Mouse (Mus musculus) layer of hippocampus, adult 11-12 months (tissue): ENCODE measurements around the gene Eri2.
A peak's percentile ranks its signal among the peaks of the same experiment; 100 is the strongest.

Experiments
- DNase-seq: peaks from one replicate; pipeline ENCODE4 v3.0.0; 2022; ENCODE audit warnings: low spot score

The Eri2 gene

DNA sequence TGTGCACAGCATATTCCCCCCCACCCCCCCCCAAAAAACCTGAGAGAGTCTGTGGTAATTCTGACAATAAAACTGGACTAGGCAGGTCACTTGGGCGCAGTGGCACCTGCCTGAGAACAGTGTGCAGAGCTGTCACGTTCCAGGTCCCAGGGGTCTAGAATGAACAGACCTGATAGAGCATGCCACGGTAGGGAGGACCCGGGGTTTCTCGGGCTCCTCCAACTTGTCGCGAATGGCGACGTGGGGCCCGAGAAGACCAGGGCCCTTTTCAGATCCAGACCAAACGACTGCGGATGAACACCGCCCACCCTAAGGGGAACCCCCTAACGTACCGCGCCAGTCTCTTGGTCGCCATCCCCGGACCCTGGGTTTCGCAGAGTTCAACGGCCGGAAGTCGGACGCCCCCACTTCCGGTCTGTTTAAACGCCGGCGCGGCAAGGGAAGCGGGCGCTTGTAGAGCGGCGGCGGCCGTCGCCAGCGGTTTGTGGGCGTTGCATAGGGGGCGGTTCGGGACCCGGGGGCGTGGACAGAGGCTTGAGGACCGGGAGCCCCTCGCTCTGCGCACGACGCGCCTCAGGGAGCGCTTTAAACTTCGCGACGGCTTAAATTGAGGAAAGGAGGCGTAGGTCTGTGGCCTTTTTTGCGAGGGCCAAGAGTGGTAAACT lies at the start of gene Eri2, which contains the start of gene Rexo5:
Gene Eri2, minus strand, starts transcription at position 473 of the 665 bp plus-strand sequence.
Gene Rexo5, plus strand, starts transcription at position 421 of the 665 bp plus-strand sequence.
- DNase-seq, result peak; percentile 69

- no peak for DNase-seq
Measured at GRCm38 (mm10) chr7:119841820-119842449, 48.1 kb upstream of the Eri2 start.

GRCm38 (mm10) chr7:119835996-119836777 lies 42.3 kb upstream of the Eri2 start:
- DNase-seq, result no peak

DNA sequence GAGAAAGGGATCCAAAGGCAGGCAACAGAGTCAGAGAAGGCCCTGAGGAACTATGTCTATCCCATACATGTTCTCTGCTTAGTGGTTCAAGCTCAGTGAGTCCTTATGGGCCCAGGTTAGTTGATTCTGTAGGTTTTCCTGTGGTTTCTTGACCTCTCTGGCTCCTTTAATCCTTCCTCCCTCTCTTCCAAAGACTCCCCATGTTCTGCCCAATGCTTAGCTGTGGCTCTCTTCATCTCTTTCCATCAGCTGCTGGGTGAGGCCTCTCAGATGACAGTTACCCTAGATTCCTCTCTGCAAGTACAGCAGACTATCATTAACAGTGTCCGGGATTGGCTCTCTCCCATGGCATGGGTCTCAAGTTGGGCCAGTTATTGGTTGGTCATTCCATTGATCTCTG lies 41.5 kb upstream of the Eri2 start:
- DNase-seq, result no peak

DNA sequence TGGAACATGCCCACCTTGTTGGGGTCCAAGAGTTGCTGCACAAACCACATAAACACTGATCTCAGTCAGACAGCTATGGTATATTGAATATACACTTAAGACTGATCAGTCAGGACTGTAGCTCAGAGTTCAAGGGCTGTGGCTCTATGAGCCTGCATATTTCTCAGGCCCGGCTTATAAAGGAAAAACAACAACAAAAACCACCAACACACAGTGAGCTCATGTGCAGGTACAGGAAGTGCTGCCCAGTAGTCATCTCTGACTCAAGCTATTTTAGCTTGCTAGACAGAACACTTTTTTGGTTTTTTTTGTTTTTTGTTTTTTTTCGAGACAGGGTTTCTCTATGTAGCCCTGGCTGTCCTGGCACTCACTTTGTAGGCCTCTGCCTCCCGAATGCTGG lies 14.9 kb upstream of the Eri2 start:
- DNase-seq, result no peak

GRCm38 (mm10) chr7:119807396-119807795 lies 13.5 kb upstream of the Eri2 start:
- no peak for DNase-seq

DNA sequence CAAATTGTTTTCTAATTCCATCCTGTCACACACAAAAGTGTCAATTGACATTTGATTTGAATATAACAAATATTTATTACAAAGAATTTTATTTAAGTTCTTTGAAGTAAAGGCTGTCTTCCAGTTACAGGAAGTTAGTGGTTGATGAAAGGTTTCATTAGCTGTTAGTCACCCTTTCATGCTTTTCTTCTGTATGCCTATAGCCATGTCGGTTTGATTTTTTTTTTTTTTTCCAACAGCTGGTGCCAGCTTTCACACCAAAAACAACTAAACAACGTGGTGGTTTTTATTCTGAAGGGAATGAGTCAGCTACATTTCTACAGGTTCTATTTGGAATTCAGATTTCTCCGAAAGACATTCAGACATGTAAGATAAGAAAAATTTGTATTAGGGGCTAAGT lies 7.1 kb upstream of the Eri2 start:
- no peak for DNase-seq

DNA sequence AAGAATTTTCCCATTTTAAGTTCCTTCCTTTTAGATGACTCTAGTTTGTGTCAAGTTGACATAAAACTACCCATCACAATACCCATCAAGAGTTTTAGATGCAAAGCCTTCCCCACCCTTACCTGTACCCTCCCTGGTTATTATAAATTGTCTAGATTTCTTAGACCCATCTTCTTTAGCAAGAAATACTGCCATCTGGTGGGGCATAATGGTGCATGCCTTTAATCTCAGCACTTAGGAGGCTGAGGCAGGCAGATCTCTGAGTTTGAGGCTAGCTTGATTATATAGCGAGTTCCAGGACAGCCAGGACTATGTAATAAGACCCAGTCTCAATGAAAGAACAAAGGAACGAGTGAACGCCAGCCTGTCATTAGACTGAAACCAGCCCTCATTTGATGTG lies 6.6 kb upstream of the Eri2 start:
- DNase-seq, result no peak

- no peak for DNase-seq
Measured at GRCm38 (mm10) chr7:119795311-119795710, 1.5 kb upstream of the Eri2 start.

- DNase-seq, result no peak
Measured at GRCm38 (mm10) chr7:119794251-119794638, 387 bp upstream of the Eri2 start.

GRCm38 (mm10) chr7:119789024-119789423 lies 4.8 kb downstream of the Eri2 start:
- no peak for DNase-seq

DNA sequence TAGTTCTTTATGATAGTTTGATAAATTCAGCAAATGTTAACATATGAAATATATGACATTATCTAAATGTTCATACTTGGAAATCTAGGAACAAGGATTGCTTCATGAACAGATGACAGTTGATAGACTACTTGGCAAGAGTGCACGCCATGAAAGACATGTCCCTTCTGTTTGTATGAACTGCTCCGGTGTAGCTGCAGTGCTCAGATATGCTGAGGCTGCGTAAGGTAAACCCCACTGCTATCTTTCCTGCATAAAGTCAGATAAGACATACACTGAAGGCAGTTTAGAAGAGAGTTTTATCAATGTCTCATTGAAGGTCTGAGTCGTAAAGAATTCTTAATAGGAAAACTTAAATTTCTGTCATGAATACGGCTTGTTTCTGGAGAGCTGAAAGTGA lies 8.9 kb downstream of the Eri2 start:
- no peak for DNase-seq

DNA sequence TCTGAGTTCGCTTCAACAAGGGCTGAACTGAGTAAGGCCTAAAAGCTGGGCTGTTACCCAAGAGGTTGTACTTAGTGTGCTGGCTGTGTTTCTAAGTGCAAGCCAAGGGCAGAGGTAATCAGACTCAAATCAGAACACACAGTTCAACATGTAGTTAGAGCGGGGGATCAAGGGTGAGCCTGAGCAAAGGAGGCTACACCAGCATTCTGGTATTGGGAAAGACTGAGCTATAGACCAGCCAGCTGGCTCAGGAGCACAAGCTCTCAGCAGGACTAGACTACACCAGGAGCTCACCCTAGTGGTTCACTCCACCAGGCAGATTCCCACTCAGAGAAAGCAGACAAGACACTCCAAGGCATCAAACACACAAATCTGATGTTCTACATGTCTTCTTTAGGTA lies 10.4 kb downstream of the Eri2 start:
- DNase-seq, result no peak

DNA sequence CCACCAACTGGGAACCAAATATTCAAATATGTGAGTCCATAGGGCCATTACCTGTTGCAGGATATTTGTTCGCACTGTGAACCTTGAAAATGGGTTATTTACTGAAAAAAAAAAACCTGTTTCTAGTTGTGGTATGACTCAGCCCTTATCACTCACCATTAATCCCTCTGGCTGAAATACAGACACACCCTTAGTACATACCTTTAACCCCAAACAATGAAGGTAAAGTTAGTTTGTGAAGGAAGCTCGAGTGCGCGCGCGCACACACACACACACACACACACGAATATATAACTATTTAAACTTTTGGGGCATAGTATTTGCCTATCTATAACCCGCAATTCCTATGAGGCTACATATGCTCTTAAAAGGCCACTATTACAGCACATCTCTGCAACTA lies 24.0 kb downstream of the Eri2 start:
- DNase-seq, result no peak

DNA sequence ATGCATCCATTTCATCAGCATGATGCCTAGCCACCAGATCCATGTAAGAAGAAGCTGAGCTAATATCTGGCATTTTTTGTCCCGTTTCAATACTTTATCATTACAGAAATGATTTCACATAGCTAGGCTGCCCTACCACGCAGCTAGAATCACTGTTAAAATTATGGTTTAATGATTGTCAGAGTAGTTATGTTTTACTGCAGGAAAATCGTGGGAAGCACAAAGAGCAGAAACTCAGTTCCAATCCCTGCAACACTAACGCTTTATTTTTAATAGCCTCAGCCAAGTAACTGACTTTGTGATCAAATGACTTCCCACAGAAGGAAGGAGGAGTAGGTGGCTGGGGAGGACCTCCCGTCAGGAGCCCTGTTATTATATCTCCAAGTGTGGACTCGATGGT lies 26.9 kb downstream of the Eri2 start:
- DNase-seq, result no peak

- no peak for DNase-seq
Measured at GRCm38 (mm10) chr7:119764377-119764776, 29.5 kb downstream of the Eri2 start.

DNA sequence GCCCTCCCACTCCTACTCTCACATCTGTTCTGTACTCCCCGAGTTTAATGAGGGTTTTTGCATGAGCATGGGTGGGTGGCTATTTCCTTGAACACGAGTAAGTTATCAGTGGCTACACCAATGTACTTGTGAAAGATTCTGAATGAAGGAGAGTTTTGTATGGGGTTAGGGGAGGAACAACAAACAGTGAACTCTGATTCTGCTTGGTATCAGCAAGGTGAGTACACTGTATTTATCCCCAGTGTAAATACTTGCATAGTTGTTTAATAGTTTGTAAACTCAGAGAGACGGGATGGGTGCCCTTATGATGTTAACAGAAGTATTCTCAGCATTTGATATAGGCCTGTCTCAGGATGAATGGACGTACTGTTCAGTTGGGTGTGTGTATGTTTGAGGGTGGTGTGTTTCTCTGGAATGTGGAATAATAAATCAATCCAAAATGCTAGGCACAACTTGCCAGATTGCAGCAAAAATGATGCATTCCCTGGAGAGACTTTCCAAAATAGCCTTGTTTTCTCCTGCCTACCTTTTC lies 31.6 kb downstream of the Eri2 start:
- DNase-seq, result no peak

DNA sequence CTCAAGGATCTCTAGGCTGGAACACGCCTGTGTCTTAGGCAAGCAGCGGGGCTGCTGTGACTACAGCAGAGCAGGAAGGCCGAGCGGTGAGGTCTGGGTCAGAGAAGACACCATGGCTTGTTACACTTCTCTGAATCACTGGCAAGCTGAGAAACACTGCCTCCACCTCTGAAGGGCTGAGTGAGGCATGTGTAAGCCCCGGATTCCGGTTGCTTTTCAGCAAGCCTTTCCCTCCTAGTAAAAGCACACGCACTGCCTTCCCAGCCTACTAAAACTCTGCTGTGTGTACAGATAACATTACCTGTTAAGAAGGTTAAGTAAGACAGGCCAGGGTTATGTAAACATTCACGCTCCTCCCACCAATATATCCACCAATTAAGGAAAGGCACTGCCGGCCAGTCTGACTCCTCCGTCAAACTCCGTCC lies 33.3 kb downstream of the Eri2 start, which contains the start of gene Acsm3:
Gene Acsm3, plus strand, starts transcription at position 397 of the 425 bp plus-strand sequence.
- DNase-seq, result no peak

DNA sequence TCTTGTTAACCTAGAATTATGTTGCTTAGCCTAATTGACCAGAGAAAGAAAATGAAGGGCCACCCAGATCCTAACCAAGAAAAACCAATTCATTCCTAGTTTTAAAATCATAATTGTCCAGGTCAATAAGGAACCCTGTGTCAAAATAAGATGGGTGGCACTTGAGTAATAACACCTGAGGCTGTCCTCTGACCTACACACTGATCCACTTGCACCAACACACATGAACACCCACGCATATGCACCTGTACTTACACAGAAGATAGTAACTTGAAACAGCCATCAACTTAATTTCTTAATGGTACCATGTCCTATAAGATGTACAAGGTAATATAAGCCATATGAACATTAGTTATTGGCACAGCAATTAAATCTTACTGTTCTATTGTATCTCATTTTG lies 40.2 kb downstream of the Eri2 start:
- DNase-seq, result no peak

GRCm38 (mm10) chr7:119749942-119750341 lies 43.9 kb downstream of the Eri2 start:
- no peak for DNase-seq

GRCm38 (mm10) chr7:119748761-119749160 lies 45.1 kb downstream of the Eri2 start:
- no peak for DNase-seq

DNA sequence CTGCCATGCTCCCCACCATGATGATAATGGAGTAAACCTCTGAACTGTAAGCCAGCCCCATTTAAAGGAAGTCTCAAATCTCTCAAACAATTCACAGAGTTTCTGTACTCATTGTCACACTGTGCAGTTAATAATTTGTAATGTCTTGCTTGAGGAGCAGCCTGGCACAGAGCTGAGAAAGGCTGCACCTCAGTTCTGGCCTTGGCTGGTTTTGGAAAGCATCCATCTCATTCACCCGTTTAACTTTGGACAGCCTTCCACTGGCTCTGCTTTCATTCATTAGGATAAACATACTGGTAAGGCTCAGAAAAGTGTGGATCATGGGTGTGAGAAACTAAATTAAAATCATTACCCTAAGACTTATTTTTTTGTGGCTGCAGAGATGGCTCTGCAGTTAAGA lies 48.0 kb downstream of the Eri2 start:
- no peak for DNase-seq

- no peak for DNase-seq
Measured at GRCm38 (mm10) chr7:119744321-119744720, 49.5 kb downstream of the Eri2 start.
